Mouse (Mus musculus): Measurements from ENCODE around the gene Crygb. TPM values are rescaled to one million over a fixed set of nuclear protein-coding genes. Genes with fewer than 3 reads are reported as not detected.
"Not testable (repeated sequence)": the region's sequence is repeated elsewhere in the genome, so short reads cannot be mapped to it uniquely, and the experiment has no call there.

Gene Crygb
- total RNA-seq, 4 experiments from 2014 or later: not detected

- DNase-seq (ENCODE audit: low spot score in 2 of 2): no peak
Observed at GRCm38 (mm10) chr1:65073589-65073988, 8.5 kb downstream of the Crygb start, which contains the start of gene Crygc. Gene Crygc (minus strand): TSS chr1:65073689.

DNA sequence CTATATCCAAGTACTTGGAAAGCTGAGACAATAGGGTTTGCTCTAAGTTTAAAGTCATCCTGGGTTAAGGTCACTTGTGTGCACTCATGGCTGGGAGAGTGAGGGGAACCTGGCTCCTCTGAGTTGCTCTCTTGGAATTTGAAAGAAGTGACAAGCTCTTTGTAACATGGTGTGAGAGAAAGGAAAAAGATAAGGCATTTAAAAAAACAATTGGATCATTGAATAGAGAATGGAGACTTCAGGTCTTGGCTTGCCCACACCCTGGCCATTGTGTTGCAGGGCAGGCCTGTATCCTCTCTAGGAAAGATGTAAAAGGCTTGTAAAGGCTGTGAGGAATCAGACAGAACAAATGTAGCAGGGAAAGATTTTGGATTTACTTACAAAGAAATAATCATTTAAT is 14.2 kb downstream of the Crygb start:
- no peak for DNase-seq (ENCODE audit: low spot score in 2 of 2)

DNA sequence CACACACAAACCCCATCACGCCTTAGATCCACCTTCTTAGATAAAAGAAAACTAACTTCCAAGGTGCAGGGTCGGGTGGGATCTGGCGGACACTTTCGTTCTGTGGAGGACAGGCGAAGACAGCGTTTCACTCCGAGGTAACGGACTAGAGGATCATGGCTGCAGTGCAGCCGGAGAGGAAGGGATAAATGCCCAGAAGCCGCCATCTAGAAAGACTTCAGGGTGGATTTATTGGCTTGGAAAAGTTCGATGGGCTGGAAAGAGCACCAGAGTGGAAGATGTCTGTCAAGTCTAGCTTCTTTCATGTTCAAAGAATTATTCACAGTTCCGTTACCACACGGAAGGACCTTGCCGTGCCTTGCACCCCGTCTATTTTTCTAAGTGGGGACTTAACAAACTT is 17.9 kb downstream of the Crygb start:
- no peak for DNase-seq (ENCODE audit: low spot score in 2 of 2)

GRCm38 (mm10) chr1:65063352-65063751 is 18.7 kb downstream of the Crygb start, which contains the start of gene Crygd:
Gene Crygd (minus strand): TSS chr1:65063452.
- no peak for DNase-seq (ENCODE audit: low spot score in 2 of 2)

GRCm38 (mm10) chr1:65052140-65052539 is 29.9 kb downstream of the Crygb start:
- no peak for DNase-seq (ENCODE audit: low spot score in 2 of 2)

- DNase-seq (ENCODE audit: low spot score in 2 of 2): no peak
Observed at GRCm38 (mm10) chr1:65051696-65052095, 30.4 kb downstream of the Crygb start.

DNA sequence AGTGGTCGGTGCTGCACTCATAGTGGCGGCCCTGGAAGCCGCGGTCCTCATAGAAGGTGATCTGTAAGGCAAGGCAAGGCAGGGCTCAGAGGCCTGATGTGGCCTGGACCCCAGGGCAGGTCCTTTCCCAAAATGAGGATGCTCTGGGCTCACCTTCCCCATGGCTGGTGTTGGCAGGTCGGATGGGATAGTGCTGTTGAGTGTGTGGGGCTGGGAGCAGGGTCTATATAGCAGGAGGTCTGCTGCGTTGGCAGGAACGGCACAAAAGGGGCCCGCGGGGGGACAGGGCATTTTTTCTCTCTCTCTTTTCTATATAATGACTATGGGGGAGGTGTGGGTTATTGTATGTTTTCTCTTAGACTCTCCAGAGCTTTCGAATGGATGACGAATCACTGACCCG is 31.1 kb downstream of the Crygb start, which contains the start of gene Cryge:
Gene Cryge, minus strand, starts transcription at position 198 of the 400 bp plus-strand sequence.
- not testable (repeated sequence) for DNase-seq (ENCODE audit: low spot score in 2 of 2)

DNA sequence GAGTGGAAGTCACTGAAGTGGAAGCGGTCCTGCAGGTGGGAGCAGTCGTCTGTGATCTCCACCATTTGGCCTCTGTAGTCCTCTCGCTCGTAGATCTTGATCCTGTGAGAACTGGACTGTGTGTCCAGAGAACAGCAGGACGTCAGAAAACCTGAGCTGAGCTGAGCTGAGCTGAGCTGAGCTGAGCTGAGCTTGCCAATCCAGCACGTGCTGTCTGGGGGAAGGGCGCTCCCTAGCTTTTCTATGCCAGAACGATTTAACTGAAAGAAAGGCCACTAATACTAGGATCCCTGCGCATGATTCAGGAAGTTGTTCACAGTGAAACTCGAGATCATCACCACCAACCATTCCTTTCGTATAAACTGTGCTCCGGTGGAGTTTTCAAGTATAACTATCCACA is 33.3 kb downstream of the Crygb start:
- DNase-seq (ENCODE audit: low spot score in 2 of 2): peak; percentile 4 to 19

- DNase-seq (ENCODE audit: low spot score in 2 of 2): no peak
Observed at GRCm38 (mm10) chr1:65046401-65047109, 35.5 kb downstream of the Crygb start.

GRCm38 (mm10) chr1:65043433-65043832 is 38.7 kb downstream of the Crygb start:
- no peak for DNase-seq (ENCODE audit: low spot score in 2 of 2)

DNA sequence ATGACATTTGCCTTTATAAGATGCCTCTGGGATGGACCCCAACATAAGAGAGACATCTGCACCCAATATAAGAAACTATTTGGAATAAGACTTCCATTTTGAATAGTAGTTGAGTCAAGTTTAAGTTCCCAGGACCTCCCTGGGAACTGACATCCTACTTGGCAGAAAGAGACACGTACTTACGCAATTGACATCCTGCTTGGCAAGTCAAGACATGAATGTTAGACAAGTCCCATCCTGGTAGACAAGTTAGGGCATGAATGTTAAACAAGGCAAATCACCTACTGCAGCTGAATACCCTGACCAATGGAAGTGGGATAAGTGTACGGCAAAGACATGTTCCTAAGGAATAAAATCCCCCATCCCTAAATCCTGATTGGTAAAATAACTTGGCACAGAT is 40.3 kb downstream of the Crygb start:
- no peak for DNase-seq (ENCODE audit: low spot score in 2 of 2)

DNA sequence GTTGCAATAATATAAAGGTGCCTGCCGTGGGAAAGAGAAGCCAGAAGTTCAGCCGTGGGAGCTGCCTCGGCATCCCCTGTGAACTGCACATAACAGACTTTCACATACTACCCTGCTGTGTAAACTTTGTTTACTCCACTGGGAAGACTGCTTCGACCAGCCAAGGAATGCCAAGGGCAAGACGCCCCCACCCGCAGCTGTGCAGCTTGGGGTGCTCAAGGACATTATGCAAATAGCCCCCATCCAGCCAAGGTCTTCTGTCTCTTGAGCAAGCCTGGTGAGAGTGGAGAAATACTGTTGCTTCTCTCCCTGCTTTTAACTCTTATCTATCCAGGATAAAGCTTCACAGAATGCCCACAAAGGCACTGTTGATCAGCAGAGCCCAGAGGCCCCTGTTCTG is 41.3 kb downstream of the Crygb start:
- DNase-seq (ENCODE audit: low spot score in 2 of 2): no peak

DNA sequence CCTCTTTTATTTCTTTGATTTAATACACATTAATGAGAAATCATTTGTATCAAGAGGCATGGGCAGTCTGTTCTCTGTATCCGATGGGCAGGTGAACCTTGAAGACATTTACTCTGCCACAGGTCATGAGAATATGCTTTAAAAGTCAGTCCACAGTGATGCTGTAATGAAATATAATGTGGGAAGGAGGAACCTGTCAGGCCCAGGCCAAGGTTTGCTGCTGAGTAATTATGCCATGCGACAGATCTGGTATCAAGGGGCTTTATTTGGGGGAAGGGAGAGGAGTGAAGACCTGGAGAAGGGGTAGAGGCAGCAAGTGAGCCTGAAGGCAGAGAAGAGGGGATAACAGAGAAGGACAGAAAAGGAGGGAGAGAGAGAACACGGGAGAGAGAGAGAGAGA is 42.4 kb downstream of the Crygb start:
- no peak for DNase-seq (ENCODE audit: low spot score in 2 of 2)

DNA sequence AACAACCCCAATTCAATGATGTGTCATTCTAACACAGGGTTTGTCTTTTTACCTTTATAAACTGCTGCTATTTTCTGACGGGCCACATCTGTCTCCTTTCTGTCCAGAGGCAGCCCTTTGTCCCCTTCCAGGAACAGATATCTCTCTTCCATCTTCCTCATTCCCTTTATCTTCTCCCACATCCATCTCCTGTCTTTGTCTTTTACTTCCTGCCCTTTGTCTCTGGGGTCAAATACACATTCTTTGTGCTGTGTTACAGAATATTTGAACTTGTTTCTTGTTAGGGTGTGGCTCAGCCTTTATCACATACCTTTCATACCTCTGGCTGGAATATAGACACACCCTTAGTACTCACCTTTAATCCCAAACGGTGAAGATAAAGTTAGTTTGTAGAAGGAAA is 44.5 kb downstream of the Crygb start:
- no peak for DNase-seq (ENCODE audit: low spot score in 2 of 2)

GRCm38 (mm10) chr1:65035513-65035912 is 46.6 kb downstream of the Crygb start:
- DNase-seq (ENCODE audit: low spot score in 2 of 2): no peak

GRCm38 (mm10) chr1:65032641-65033040 is 49.4 kb downstream of the Crygb start, which contains the start of gene Akr1cl:
Gene Akr1cl (minus strand): TSS chr1:65032759.
- no peak for DNase-seq (ENCODE audit: low spot score in 2 of 2)

Other genes with a start within 250 kb of the Crygb start
- 1 to 10 TPM; 8.0 to 9.4 (median 9.3) TPM for gene Plekhm3, start 125.5 kb downstream of the Crygb start, total RNA-seq (2022)
- 1 to 10 TPM in 1 of 4 experiments, under 1 TPM in 1, not detected in 2; 0.89 to 1.9 TPM for gene Akr1cl, start 49.5 kb downstream of the Crygb start, total RNA-seq (2022)
- not detected for gene Cryge, start 31.1 kb downstream of the Crygb start, total RNA-seq (2022)
- not detected for gene Crygd, start 18.8 kb downstream of the Crygb start, total RNA-seq (2022)
- not detected for gene Crygc, start 8.6 kb downstream of the Crygb start, total RNA-seq (2022)
- gene Cryga, start 21.1 kb upstream of the Crygb start, total RNA-seq (2022): not detected
- not detected for gene Gm28845, start 37.3 kb upstream of the Crygb start, total RNA-seq (2022)
- gene D630023F18Rik, start 40.9 kb upstream of the Crygb start, total RNA-seq (2022): not detected
- 10 to 100 TPM; 11.5 to 35.7 (median 20.4) TPM for gene Idh1, start 104.2 kb upstream of the Crygb start, total RNA-seq (2022)
- 1 to 10 TPM; 6.4 to 7.4 (median 6.6) TPM for gene Pikfyve, start 104.4 kb upstream of the Crygb start, total RNA-seq (2022)
- gene Pth2r, start 199.8 kb upstream of the Crygb start, total RNA-seq (2022): not detected